Mouse (Mus musculus): ENCODE measurements around the gene Cmtm4. TPM values are rescaled to one million over a fixed set of nuclear protein-coding genes. Genes with fewer than 3 reads are reported as not detected.

Cmtm4 gene
- polyA plus RNA-seq, 1 experiment from 2014 or later, result 2.5 TPM

DNA sequence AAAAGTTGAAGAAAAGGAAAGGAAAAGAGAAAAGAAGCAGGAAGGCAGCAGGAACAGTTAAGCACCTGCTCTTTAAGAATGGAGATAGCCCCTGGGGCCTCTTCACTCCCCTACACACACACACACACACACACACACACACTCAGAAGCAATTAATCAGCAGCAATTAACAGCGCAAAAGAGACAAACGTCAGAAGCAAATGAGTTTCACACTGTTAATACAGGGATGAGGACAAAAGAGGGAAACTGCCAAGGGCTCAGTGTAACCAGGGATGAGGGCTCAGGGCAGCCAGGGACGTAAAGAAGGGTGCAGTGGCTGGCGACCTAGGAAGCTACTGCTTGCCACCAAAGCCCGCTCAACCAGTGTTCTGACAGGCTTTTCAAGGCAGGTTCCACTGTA lies 28.2 kb downstream of the Cmtm4 start:
- H3K27ac ChIP-seq, result 0 out of 2 replicates have a peak overlapping the region, but pooled peaks have one; percentile 32
- no peaks in the 10 kb centered on the region for H3K9me3 ChIP-seq
- no peaks in the 10 kb centered on the region for H3K27me3 ChIP-seq (ENCODE audit: poor library complexity, severe bottlenecking)
- H3K4me3 ChIP-seq, result no peak overlapping the region
- WGBS, result 56% methylated on average over 5 of the region's 5 CpGs
- DNase-seq (ENCODE audit: extremely low spot score, low spot score), result no peak
- H3K36me3 ChIP-seq (replicated peaks), result peaks cover 5% of the 10 kb centered on the region; the same call in 1 of the 2 replicates
- H3K4me1 ChIP-seq, result peaks cover 24% of the 10 kb centered on the region

DNA sequence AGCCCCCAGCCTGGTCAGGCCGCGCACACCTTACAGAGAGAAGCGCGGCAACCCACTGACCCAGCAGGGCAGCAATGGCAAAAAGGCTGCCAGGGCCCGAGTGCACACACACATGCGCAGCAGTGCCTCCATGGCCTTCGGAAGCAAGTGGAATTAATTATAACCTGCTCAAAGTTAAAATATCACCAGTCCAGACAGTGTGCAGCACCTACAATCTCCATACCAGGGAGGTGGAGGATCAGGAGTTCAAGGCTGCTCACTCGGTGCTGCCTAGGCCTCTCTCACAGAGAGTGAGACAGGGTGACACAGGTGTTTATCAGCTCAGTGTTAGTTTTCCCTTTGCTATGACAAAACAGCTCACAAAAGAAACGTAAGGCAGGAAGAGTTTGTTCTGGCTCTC lies 29.9 kb downstream of the Cmtm4 start:
- no peak overlapping the region for H3K4me3 ChIP-seq
- H3K27ac ChIP-seq, result no peak overlapping the region
- peaks cover 24% of the 10 kb centered on the region for H3K4me1 ChIP-seq
- H3K27me3 ChIP-seq (ENCODE audit: poor library complexity, severe bottlenecking), result no peaks in the 10 kb centered on the region
- WGBS, result 91% methylated on average over 9 of the region's 9 CpGs
- H3K9me3 ChIP-seq, result no peaks in the 10 kb centered on the region
- H3K36me3 ChIP-seq (replicated peaks), result peaks cover 2% of the 10 kb centered on the region; the same call in 1 of the 2 replicates
- DNase-seq (ENCODE audit: extremely low spot score, low spot score), result no peak

GRCm38 (mm10) chr8:104359778-104360456 lies 35.7 kb downstream of the Cmtm4 start:
- no peak overlapping the region for H3K4me3 ChIP-seq
- peaks cover 11% of the 10 kb centered on the region for H3K4me1 ChIP-seq
- WGBS, result 65% methylated on average over 15 of the region's 15 CpGs
- H3K27ac ChIP-seq, result peak overlapping the region; percentile 65
- H3K9me3 ChIP-seq, result no peaks in the 10 kb centered on the region
- H3K27me3 ChIP-seq (ENCODE audit: poor library complexity, severe bottlenecking), result no peaks in the 10 kb centered on the region
- peaks cover 21% of the 10 kb centered on the region for H3K36me3 ChIP-seq (replicated peaks)
- DNase-seq (ENCODE audit: extremely low spot score, low spot score), result no peak

GRCm38 (mm10) chr8:104358637-104359036 lies 37.0 kb downstream of the Cmtm4 start:
- H3K4me1 ChIP-seq, result peaks cover 11% of the 10 kb centered on the region
- H3K27ac ChIP-seq, result no peak overlapping the region
- no peaks in the 10 kb centered on the region for H3K27me3 ChIP-seq (ENCODE audit: poor library complexity, severe bottlenecking)
- no peak overlapping the region for H3K4me3 ChIP-seq
- no peak for DNase-seq (ENCODE audit: extremely low spot score, low spot score)
- peaks cover 33% of the 10 kb centered on the region for H3K36me3 ChIP-seq (replicated peaks)
- no peaks in the 10 kb centered on the region for H3K9me3 ChIP-seq
- WGBS, result 79% methylated on average over 3 of the region's 3 CpGs

DNA sequence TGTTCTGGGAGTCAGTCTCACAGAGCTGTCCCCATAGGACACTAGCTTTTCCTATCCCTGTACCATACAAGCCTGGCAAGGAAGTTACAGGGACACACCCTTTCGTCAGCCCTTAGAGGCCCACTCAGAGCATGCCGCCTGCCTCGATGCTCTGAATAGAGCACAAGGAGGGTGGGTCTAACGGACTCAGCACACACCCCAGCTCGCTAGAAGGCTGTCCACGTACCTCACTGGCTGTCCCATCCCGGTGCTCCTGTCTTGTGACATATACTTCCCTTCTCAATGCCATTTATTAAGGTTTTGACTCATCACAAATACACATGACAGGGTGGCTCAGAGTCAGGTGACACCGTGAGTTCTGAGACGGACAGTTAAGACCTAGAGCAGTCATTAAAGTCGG lies 41.1 kb downstream of the Cmtm4 start:
- Histone ChIP-seq H3K9me3 (no peaks in the 10 kb centered on the region), H3K27ac (no peak overlapping the region), H3K4me1 (peaks cover 10% of the 10 kb centered on the region), H3K27me3 (ENCODE audit: poor library complexity, severe bottlenecking) (no peaks in the 10 kb centered on the region), H3K4me3 (no peak overlapping the region), H3K36me3 (replicated peaks) (peaks cover 42% of the 10 kb centered on the region)
- WGBS, result 95% methylated on average over 10 of the region's 10 CpGs
- DNase-seq (ENCODE audit: extremely low spot score, low spot score), result no peak

DNA sequence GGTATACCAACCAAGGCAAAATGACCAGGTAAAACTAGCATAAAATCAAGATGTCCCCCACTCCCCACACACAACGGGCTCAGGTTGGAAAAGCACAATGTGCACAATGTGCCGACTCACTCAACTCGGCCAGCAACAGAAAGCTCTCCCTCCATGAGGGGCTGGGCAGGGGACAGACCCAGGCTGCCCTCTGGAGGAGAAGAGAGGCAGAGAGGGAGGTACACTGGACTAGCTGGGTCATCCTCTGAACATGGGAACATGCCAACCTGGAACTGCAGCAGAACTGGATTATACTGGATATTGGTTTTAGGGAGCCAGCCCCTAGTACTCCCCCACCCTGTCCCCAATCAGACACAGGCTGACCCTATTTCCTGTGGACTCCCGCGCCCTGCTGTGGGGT lies 42.4 kb downstream of the Cmtm4 start:
- 69% methylated on average over 5 of the region's 5 CpGs for WGBS
- no peaks in the 10 kb centered on the region for H3K9me3 ChIP-seq
- H3K27ac ChIP-seq, result peak overlapping the region; percentile 40; the same call in 1 of the 2 replicates
- H3K4me3 ChIP-seq, result no peak overlapping the region
- no peaks in the 10 kb centered on the region for H3K27me3 ChIP-seq (ENCODE audit: poor library complexity, severe bottlenecking)
- peaks cover 42% of the 10 kb centered on the region for H3K36me3 ChIP-seq (replicated peaks)
- peaks cover 8% of the 10 kb centered on the region; the same call in 1 of the 2 replicates for H3K4me1 ChIP-seq
- DNase-seq (ENCODE audit: extremely low spot score, low spot score), result no peak

- WGBS, result 83% methylated on average over 13 of the region's 13 CpGs
- no peak for DNase-seq (ENCODE audit: extremely low spot score, low spot score)
- Histone ChIP-seq H3K27me3 (ENCODE audit: poor library complexity, severe bottlenecking) (no peaks in the 10 kb centered on the region), H3K36me3 (replicated peaks) (peaks cover 53% of the 10 kb centered on the region), H3K4me1 (peaks cover 13% of the 10 kb centered on the region; the same call in 1 of the 2 replicates), H3K27ac (no peak overlapping the region), H3K4me3 (no peak overlapping the region), H3K9me3 (no peaks in the 10 kb centered on the region)
These were observed 45.6 kb downstream of the Cmtm4 start for GRCm38 (mm10) chr8:104350047-104350446.

- H3K4me3 ChIP-seq, result no peak overlapping the region
- no peak for DNase-seq (ENCODE audit: extremely low spot score, low spot score)
- 90% methylated on average over 5 of the region's 5 CpGs for WGBS
- H3K27me3 ChIP-seq (ENCODE audit: poor library complexity, severe bottlenecking), result no peaks in the 10 kb centered on the region
- H3K36me3 ChIP-seq (replicated peaks), result peaks cover 48% of the 10 kb centered on the region
- H3K9me3 ChIP-seq, result no peaks in the 10 kb centered on the region
- peaks cover 13% of the 10 kb centered on the region; the same call in 1 of the 2 replicates for H3K4me1 ChIP-seq
- H3K27ac ChIP-seq, result no peak overlapping the region
These were observed 46.6 kb downstream of the Cmtm4 start for GRCm38 (mm10) chr8:104348971-104349370.

- H3K9me3 ChIP-seq, result no peaks in the 10 kb centered on the region
- H3K27me3 ChIP-seq (ENCODE audit: poor library complexity, severe bottlenecking), result peaks cover 3% of the 10 kb centered on the region; the same call in 1 of the 2 replicates
- peaks cover 43% of the 10 kb centered on the region for H3K36me3 ChIP-seq (replicated peaks)
- no peak overlapping the region for H3K4me3 ChIP-seq
- 68% methylated on average over 12 of the region's 12 CpGs for WGBS
- DNase-seq (ENCODE audit: extremely low spot score, low spot score), result no peak
- peaks cover 8% of the 10 kb centered on the region for H3K4me1 ChIP-seq
- H3K27ac ChIP-seq, result no peak overlapping the region
These were observed 48.9 kb downstream of the Cmtm4 start for GRCm38 (mm10) chr8:104346706-104347105.

- Histone ChIP-seq H3K36me3 (replicated peaks) (peaks cover 35% of the 10 kb centered on the region), H3K4me1 (peaks cover 23% of the 10 kb centered on the region), H3K27me3 (ENCODE audit: poor library complexity, severe bottlenecking) (peaks cover 6% of the 10 kb centered on the region; the same call in 1 of the 2 replicates), H3K27ac (no peak overlapping the region), H3K4me3 (no peak overlapping the region), H3K9me3 (no peaks in the 10 kb centered on the region)
- 94% methylated on average over 5 of the region's 5 CpGs for WGBS
- DNase-seq (ENCODE audit: extremely low spot score, low spot score), result no peak
These were observed 51.0 kb downstream of the Cmtm4 start for GRCm38 (mm10) chr8:104344622-104345021.

GRCm38 (mm10) chr8:104343957-104344356 lies 51.6 kb downstream of the Cmtm4 start:
- Histone ChIP-seq H3K27ac (no peak overlapping the region), H3K4me3 (no peak overlapping the region), H3K9me3 (no peaks in the 10 kb centered on the region), H3K27me3 (ENCODE audit: poor library complexity, severe bottlenecking) (peaks cover 7% of the 10 kb centered on the region; the same call in 1 of the 2 replicates), H3K4me1 (peaks cover 28% of the 10 kb centered on the region), H3K36me3 (replicated peaks) (peaks cover 35% of the 10 kb centered on the region)
- 14% methylated on average over 7 of the region's 7 CpGs for WGBS
- DNase-seq (ENCODE audit: extremely low spot score, low spot score), result peak; percentile 84

GRCm38 (mm10) chr8:104342426-104342825 lies 53.2 kb downstream of the Cmtm4 start:
- Histone ChIP-seq H3K4me3 (no peak overlapping the region), H3K4me1 (peaks cover 28% of the 10 kb centered on the region), H3K9me3 (no peaks in the 10 kb centered on the region), H3K27ac (no peak overlapping the region), H3K36me3 (replicated peaks) (peaks cover 28% of the 10 kb centered on the region), H3K27me3 (ENCODE audit: poor library complexity, severe bottlenecking) (peaks cover 11% of the 10 kb centered on the region; the same call in 1 of the 2 replicates)
- 86% methylated on average over 5 of the region's 5 CpGs for WGBS
- DNase-seq (ENCODE audit: extremely low spot score, low spot score), result no peak

DNA sequence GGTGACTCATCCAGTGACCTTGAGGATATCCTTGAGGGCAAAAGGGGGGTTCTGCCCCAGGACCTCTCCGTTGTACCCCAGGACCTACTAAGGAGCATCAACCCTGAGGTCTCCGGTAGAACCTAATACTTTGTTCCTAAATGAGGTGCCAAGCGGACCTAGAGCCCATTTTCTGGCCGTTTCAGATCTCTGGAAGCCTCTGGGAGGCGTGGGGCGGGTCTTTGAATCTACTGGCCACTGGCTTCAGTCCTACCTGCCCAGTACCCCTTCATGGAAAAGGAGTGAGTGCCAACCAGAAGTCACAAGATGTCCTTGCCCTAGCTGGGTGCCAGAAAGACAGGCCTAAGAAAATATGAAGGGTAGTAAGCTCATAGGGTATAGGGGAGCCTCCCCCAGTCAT lies 53.9 kb downstream of the Cmtm4 start:
- H3K27ac ChIP-seq, result peak overlapping the region; percentile 92
- peaks cover 21% of the 10 kb centered on the region for H3K36me3 ChIP-seq (replicated peaks)
- peaks cover 23% of the 10 kb centered on the region for H3K4me1 ChIP-seq
- DNase-seq (ENCODE audit: extremely low spot score, low spot score), result no peak
- WGBS, result 36% methylated on average over 6 of the region's 6 CpGs
- H3K27me3 ChIP-seq (ENCODE audit: poor library complexity, severe bottlenecking), result peaks cover 11% of the 10 kb centered on the region; the same call in 1 of the 2 replicates
- no peaks in the 10 kb centered on the region for H3K9me3 ChIP-seq
- peak overlapping the region; percentile 66 for H3K4me3 ChIP-seq
